Mouse (Mus musculus): ENCODE results near the gene S100a6.

DNA sequence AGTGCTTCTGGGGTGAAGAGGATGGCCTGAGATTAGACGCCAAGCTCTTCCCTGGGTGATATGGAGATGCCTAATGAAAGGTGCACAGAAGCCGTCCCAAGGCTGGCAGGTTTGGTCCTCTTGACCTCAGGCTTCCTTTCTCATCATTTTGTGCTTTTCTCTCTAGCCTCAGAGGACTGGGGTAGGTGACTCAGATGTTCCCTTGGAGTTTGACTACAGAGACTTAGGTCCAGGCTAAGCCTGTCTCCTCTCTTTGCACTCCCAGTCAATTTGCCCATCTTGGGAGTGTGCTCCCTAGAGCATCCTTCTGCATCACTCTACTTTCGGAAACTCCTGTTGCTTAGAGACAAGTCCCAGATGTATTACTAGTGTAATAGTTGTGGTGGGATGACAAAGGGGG is 5.3 kb upstream of the S100a6 start:
- no peak for TF ChIP-seq CTCF (IDR thresholded peaks at IDR 0.05; ENCODE audit: low read depth)
- TF ChIP-seq EP300 (IDR thresholded peaks at IDR 0.05; ENCODE audit: low read depth): no peak

Measured in liver, embryonic 14.5 days (tissue).